Mouse (Mus musculus): ENCODE measurements at regions not wholly inside any gene's neighbourhood (a gene's known extent, or its start where the extent isn't known, plus 50 kb on each side); places are given as distances from the start of the nearest gene placed in this dataset.

GRCm38 (mm10) chr19:54323276-54323675, 279.3 kb downstream of the Adra2a start:
- no peak for TF ChIP-seq CTCF (IDR thresholded peaks at IDR 0.05 in 2 of 3, conservative IDR thresholded peaks at IDR 0.05 in 1 of 3; ENCODE audit: control insufficient read depth in 1 of 3, insufficient read depth in 1 of 3, low read depth in 2 of 3, low read length in 3 of 3, poor library complexity in 1 of 3, severe bottlenecking in 1 of 3)
- no peak for TF ChIP-seq MYB (IDR thresholded peaks at IDR 0.05; ENCODE audit: low read depth, low read length)
- no peak for TF ChIP-seq POLR2A (IDR thresholded peaks at IDR 0.05; ENCODE audit: control insufficient read depth in 1 of 2, insufficient read depth in 1 of 2, low read depth in 1 of 2, low read length in 2 of 2, poor library complexity in 1 of 2)
- TF ChIP-seq NRF1 (IDR thresholded peaks at IDR 0.05; ENCODE audit: insufficient read depth, low read depth, low read length, poor library complexity, severe bottlenecking), result no peak
- TF ChIP-seq E2F4 (IDR thresholded peaks at IDR 0.05; ENCODE audit: borderline replicate concordance, low read depth, low read length), result no peak
- TF ChIP-seq HCFC1 (IDR thresholded peaks at IDR 0.05; ENCODE audit: low read depth, low read length), result no peak
- TF ChIP-seq ZKSCAN1 (IDR thresholded peaks at IDR 0.05; ENCODE audit: low read depth, low read length), result no peak
- TF ChIP-seq CHD1 (IDR thresholded peaks at IDR 0.05; ENCODE audit: low read depth, low read length), result no peak
- no peak for TF ChIP-seq SMC3 (IDR thresholded peaks at IDR 0.05; ENCODE audit: low read depth, low read length)

Data from MEL (cell line).